Mouse (Mus musculus) liver, embryonic 14.5 days (tissue): ENCODE measurements at regions not wholly inside any gene's neighbourhood (a gene's known extent, or its start where the extent isn't known, plus 50 kb on each side); places are given as distances from the start of the nearest gene placed in this dataset.

Experiments used
- ATAC-seq: fragments of 200-750 bp; cut with Nextera tagmentation; 2 replicates; pipeline ENCODE4 v1.8.0; 2017; ENCODE audit warnings: moderate number of reproducible peaks, mild to moderate bottlenecking, moderate library complexity; ENCODE audit not compliant: insufficient read depth
- DNase-seq, 3 experiments: peaks; one replicate each; pipeline ENCODE4 v3.0.0-alpha.2; 2012 to 2013; ENCODE audit warnings: low read depth in 3 of 3, low spot score in 3 of 3
- H3K27ac ChIP-seq: fragments of 300-500 bp; sonication (generic); 2 replicates; pipeline ENCODE4 v1.5.1; 2014; ENCODE audit warnings: moderate library complexity, mild to moderate bottlenecking, control low read depth, inconsistent platforms
- H3K27me3 ChIP-seq: fragments of 300-500 bp; sonication (generic); 2 replicates; pipeline ENCODE4 v1.6.1; 2014; ENCODE audit warnings: mild to moderate bottlenecking, low read length, moderate library complexity; ENCODE audit not compliant: control insufficient read depth, insufficient read depth
- H3K36me3 ChIP-seq: fragments of 300-500 bp; sonication (generic); replicated peaks from 2 replicates; pipeline ENCODE4 v1.6.1; 2014; ENCODE audit warnings: low read depth; ENCODE audit not compliant: control insufficient read depth, insufficient read depth
- H3K4me1 ChIP-seq, 2 experiments: fragments of 200-500 bp in 1 of 2; fragments of 300-500 bp in 1 of 2; sonication (generic) in 1 of 2; replicated peaks; 2 replicates each; pipeline ENCODE4 v1.6.1; 2012 to 2014; ENCODE audit warnings: antibody characterized with exemption in 1 of 2, inconsistent platforms in 1 of 2, low read length in 1 of 2; ENCODE audit not compliant: control insufficient read depth in 2 of 2, insufficient read depth in 2 of 2
- H3K4me2 ChIP-seq: fragments of 300-500 bp; sonication (generic); 2 replicates; pipeline ENCODE4 v1.6.1; 2014; ENCODE audit warnings: low read depth, mild to moderate bottlenecking, control low read depth, moderate library complexity
- H3K4me3 ChIP-seq, 2 experiments: fragments of 200-500 bp in 1 of 2; fragments of 300-500 bp in 1 of 2; sonication (generic) in 1 of 2; 2 replicates each; pipeline ENCODE4 v1.5.1; 2012 to 2014; ENCODE audit warnings: low read depth in 2 of 2, low read length in 2 of 2, mild to moderate bottlenecking in 2 of 2, control low read depth in 1 of 2, inconsistent platforms in 1 of 2, moderate library complexity in 1 of 2; ENCODE audit not compliant: insufficient read depth in 1 of 2
- H3K9ac ChIP-seq: fragments of 300-500 bp; sonication (generic); replicated peaks from 2 replicates; pipeline ENCODE4 v1.6.1; 2014; ENCODE audit warnings: mild to moderate bottlenecking, control low read depth, moderate library complexity
- H3K9me3 ChIP-seq: fragments of 300-500 bp; sonication (generic); 2 replicates; pipeline ENCODE4 v1.6.1; 2016; ENCODE audit warnings: low read length, mixed read lengths; ENCODE audit not compliant: control insufficient read depth
- CTCF ChIP-seq: IDR thresholded peaks from 2 replicates; pipeline ENCODE4 v1.5.1; 2016; ENCODE audit warnings: antibody characterized with exemption, low read depth, control low read depth
- EP300 ChIP-seq: IDR thresholded peaks from 2 replicates; pipeline ENCODE4 v1.6.1; 2016; ENCODE audit warnings: antibody characterized with exemption, low read depth
- WGBS: fragments of 180-500 bp; shearing (Covaris S2); extraction: QIAGEN DNeasy Blood & Tissue Kit; methylation state at CpG from one replicate; pipeline ENCODE4 v1.1.7; 2014; ENCODE audit not compliant: insufficient replicate concordance; 5-methylcytosine and 5-hydroxymethylcytosine counted together

- 63% methylated on average over 21 of the region's 21 CpGs for WGBS
- H3K36me3 ChIP-seq, result no peaks in the 10 kb centered on the region
- ATAC-seq, result no peak
- H3K9ac ChIP-seq, result no peak overlapping the region
- H3K27me3 ChIP-seq, result no peaks in the 10 kb centered on the region
- H3K4me1 ChIP-seq, result no peaks in the 10 kb centered on the region
- TF ChIP-seq CTCF (no peak), EP300 (no peak)
- DNase-seq, result no peak
- no peak overlapping the region for H3K27ac ChIP-seq
- H3K4me2 ChIP-seq, result no peak overlapping the region
- H3K4me3 ChIP-seq, result no peak overlapping the region
- H3K9me3 ChIP-seq, result no peaks in the 10 kb centered on the region
Measured at GRCm38 (mm10) chr2:9620303-9621244, 260.5 kb upstream of the 4930412O13Rik start.

GRCm38 (mm10) chr2:9623702-9624101 is 257.4 kb upstream of the 4930412O13Rik start:
- Histone ChIP-seq H3K4me1 (no peaks in the 10 kb centered on the region), H3K27me3 (no peaks in the 10 kb centered on the region), H3K27ac (no peak overlapping the region), H3K4me2 (no peak overlapping the region), H3K9me3 (no peaks in the 10 kb centered on the region), H3K4me3 (no peak overlapping the region), H3K9ac (no peak overlapping the region), H3K36me3 (no peaks in the 10 kb centered on the region)
- TF ChIP-seq CTCF, result no peak
- TF ChIP-seq EP300, result no peak
- 41% methylated on average over 2 of the region's 2 CpGs for WGBS
- ATAC-seq, result no peak
- DNase-seq, result no peak

GRCm38 (mm10) chr2:9628026-9628425 is 253.0 kb upstream of the 4930412O13Rik start:
- no peaks in the 10 kb centered on the region for H3K4me1 ChIP-seq
- DNase-seq, result no peak
- H3K9me3 ChIP-seq, result no peaks in the 10 kb centered on the region
- ATAC-seq, result no peak
- H3K27ac ChIP-seq, result no peak overlapping the region
- WGBS, result 59% methylated on average over 3 of the region's 3 CpGs
- H3K36me3 ChIP-seq, result no peaks in the 10 kb centered on the region
- TF ChIP-seq EP300 (no peak), CTCF (no peak)
- no peaks in the 10 kb centered on the region for H3K27me3 ChIP-seq
- H3K4me3 ChIP-seq, result no peak overlapping the region
- H3K4me2 ChIP-seq, result no peak overlapping the region
- no peak overlapping the region for H3K9ac ChIP-seq

GRCm38 (mm10) chr2:9632719-9633446 is 248.2 kb upstream of the 4930412O13Rik start:
- TF ChIP-seq CTCF (no peak), EP300 (no peak)
- H3K27ac ChIP-seq, result no peak overlapping the region

GRCm38 (mm10) chr2:9639262-9639661 is 241.8 kb upstream of the 4930412O13Rik start:
- Histone ChIP-seq H3K4me2 (no peak overlapping the region), H3K4me1 (no peaks in the 10 kb centered on the region), H3K27ac (no peak overlapping the region), H3K4me3 (no peak overlapping the region), H3K27me3 (no peaks in the 10 kb centered on the region), H3K9ac (no peak overlapping the region), H3K36me3 (no peaks in the 10 kb centered on the region), H3K9me3 (no peaks in the 10 kb centered on the region)
- TF ChIP-seq CTCF (no peak), EP300 (no peak)
- WGBS, result 40% methylated on average over 5 of the region's 5 CpGs
- DNase-seq (no peak), ATAC-seq (no peak)

More at GRCm38 (mm10) chr2:9632719-9633446, 248.2 kb upstream of the 4930412O13Rik start:
- no peaks in the 10 kb centered on the region for H3K27me3 ChIP-seq
- DNase-seq (no peak), ATAC-seq (no peak)
- no peaks in the 10 kb centered on the region for H3K9me3 ChIP-seq
- no peak overlapping the region for H3K4me2 ChIP-seq
- H3K4me1 ChIP-seq, result no peaks in the 10 kb centered on the region
- no peak overlapping the region for H3K9ac ChIP-seq
- H3K36me3 ChIP-seq, result no peaks in the 10 kb centered on the region
- WGBS, result 48% methylated on average over 15 of the region's 15 CpGs
- H3K4me3 ChIP-seq, result no peak overlapping the region
